Mouse (Mus musculus): ENCODE measurements around the gene Gm28053.

Gene Gm28053

GRCm38 (mm10) chr6:48692962-48693361 is 25.4 kb upstream of the Gm28053 start:
- no peak for DNase-seq (ENCODE audit: low spot score)

DNA sequence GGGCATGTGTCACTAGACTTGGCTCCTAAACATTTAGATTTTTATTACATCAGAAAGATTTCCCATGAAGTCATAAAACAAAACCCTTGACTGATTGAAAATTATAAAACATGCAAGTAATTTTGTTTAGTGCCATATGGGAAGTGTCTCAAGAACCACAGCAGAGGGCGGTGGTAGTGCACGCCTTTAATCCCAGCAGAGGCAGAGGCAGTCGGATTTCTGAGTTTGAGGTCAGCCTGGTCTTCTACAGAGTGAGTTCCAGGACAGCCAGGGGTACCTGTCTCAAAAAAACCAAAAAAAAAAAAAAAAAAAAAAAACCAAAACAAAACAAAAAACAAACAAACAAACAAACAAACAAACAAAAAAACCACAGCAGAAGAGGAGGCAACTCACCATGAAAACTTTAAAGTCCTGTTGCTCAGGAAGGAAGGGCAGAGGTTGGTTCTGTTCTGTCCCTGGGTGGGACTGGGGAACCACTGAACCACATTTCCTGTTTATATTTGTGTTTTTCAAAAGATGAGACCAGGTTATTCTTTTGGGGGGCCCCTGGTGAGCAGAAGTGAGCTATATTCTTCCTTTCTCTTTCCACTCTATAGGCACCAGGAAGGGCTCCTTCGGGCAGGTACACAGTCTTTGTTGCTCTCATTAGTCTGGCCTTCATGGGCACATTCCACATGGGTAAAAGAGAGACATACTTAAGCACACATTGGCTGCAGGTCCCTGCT is 21.4 kb upstream of the Gm28053 start:
- DNase-seq (ENCODE audit: low spot score) = peak; percentile 40

GRCm38 (mm10) chr6:48697555-48697930 is 20.9 kb upstream of the Gm28053 start:
- DNase-seq (ENCODE audit: low spot score) = no peak

DNA sequence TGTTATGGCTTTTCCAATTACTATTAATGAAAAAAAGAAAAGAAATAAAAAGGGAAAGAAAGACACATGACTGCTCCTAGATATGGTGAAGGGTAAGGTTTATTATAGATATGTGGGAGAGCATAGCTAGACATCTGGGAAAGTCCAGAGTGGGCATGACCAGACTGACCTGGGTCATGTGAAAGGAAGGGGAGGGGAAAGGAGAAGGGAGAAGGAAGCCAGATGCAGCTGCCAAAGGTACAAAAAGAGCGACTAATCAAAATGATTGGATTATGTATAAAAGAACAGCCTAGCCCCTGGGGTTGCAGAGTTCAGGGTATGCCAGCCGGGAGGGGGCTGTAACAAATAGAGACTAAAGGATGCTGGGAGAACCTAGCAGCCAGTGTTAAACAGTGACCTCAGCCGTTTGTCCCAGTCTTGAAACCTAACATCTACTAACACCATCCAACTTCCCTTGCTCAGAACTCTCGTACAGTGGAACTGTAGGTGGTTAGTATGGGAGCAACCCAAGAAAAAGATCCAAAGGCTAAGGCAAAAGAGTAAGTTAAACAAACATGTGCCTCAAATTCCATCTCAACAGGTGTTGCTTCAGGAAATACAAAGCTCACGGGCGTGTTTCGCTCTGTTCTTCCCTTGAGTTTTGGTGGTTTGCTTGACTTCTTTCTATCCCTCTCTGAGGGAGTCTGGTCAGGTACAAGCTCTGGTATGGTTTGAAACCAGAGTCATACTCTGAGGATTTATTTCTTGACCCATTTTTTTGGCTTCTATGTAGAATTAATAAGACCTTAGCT is 20.1 kb upstream of the Gm28053 start:
- DNase-seq (ENCODE audit: low spot score) = no peak

DNA sequence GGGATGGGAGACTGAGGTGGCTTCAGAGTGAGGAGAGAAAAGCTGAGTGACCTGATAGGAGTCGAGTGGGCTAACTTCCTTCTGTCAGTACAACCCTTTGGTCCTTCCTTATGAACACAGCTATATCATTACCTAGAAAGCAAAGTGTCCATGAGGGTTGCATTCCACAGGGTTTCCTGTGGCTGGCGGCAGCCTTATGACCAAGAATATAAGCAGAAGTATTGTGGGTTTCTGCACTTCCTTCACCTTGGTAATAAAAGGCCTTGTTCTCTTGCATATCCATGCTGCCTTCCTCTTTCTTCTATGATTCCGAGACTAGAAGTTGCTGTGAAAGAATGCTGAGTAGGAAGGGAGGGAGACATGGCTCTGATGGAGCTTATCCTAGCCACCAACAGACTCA is 19.5 kb upstream of the Gm28053 start:
- DNase-seq (ENCODE audit: low spot score) = no peak

- peak; percentile 50 for DNase-seq (ENCODE audit: low spot score)
These were observed 17.9 kb upstream of the Gm28053 start for GRCm38 (mm10) chr6:48700251-48701075.

GRCm38 (mm10) chr6:48702146-48702545 is 16.3 kb upstream of the Gm28053 start:
- peak; percentile 22 for DNase-seq (ENCODE audit: low spot score)

GRCm38 (mm10) chr6:48702601-48703000 is 15.8 kb upstream of the Gm28053 start:
- DNase-seq (ENCODE audit: low spot score) = no peak

GRCm38 (mm10) chr6:48704146-48704545 is 14.3 kb upstream of the Gm28053 start:
- DNase-seq (ENCODE audit: low spot score) = no peak

GRCm38 (mm10) chr6:48706130-48706529 is 12.3 kb upstream of the Gm28053 start:
- DNase-seq (ENCODE audit: low spot score) = peak; percentile 63

- DNase-seq (ENCODE audit: low spot score) = no peak
These were observed 1.9 kb downstream of the Gm28053 start for GRCm38 (mm10) chr6:48720326-48720725.

- DNase-seq (ENCODE audit: low spot score) = peak; percentile 52
These were observed 5.1 kb downstream of the Gm28053 start for GRCm38 (mm10) chr6:48723468-48723867.

GRCm38 (mm10) chr6:48725476-48725875 is 7.1 kb downstream of the Gm28053 start:
- peak; percentile 88 for DNase-seq (ENCODE audit: low spot score)

DNA sequence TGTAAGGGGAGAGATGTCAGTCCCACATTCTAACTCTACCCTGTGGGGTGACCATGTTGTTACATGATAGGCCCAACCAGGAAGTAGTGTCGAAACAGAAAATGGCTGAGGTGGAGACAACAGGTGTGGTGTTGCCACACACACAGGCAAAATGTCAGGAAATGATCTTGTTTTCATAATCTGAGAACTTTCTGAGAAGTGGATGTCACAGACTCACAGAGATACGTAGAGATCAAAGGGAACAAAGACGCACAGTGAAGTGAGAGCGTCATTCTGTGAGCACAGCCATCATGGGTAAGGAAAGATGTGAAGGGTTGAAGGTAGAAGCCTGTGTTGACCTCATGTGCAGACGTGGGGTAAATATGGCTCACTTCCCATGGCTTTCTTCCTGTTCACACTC is 9.4 kb downstream of the Gm28053 start:
- DNase-seq (ENCODE audit: low spot score) = peak; percentile 91

GRCm38 (mm10) chr6:48732864-48733304 is 14.5 kb downstream of the Gm28053 start:
- peak; percentile 95 for DNase-seq (ENCODE audit: low spot score)

GRCm38 (mm10) chr6:48733660-48734059 is 15.3 kb downstream of the Gm28053 start:
- DNase-seq (ENCODE audit: low spot score) = no peak

GRCm38 (mm10) chr6:48737053-48737452 is 18.6 kb downstream of the Gm28053 start:
- DNase-seq (ENCODE audit: low spot score) = peak; percentile 68

GRCm38 (mm10) chr6:48737688-48738087 is 19.3 kb downstream of the Gm28053 start:
- DNase-seq (ENCODE audit: low spot score) = no peak

- peak; percentile 84 for DNase-seq (ENCODE audit: low spot score)
These were observed 20.8 kb downstream of the Gm28053 start, which contains the start of gene Gimap1 for GRCm38 (mm10) chr6:48738961-48739779. Gimap1 (plus strand) TSS chr6:48739054.

DNA sequence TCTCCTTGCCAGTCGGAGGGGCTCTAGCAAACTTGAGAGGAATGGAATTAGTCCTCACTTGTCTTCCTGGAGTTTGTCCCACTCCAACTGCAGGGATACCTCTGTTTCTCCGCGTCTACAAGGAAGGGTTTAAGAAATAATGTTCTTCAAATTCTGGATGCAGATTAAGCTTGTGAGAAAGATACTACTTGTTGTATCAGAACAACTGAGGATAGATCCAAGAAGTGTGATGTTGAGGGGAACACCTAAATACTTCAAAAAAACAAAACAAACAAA is 21.3 kb downstream of the Gm28053 start:
- DNase-seq (ENCODE audit: low spot score) = no peak

GRCm38 (mm10) chr6:48740501-48741169 is 22.2 kb downstream of the Gm28053 start:
- DNase-seq (ENCODE audit: low spot score) = no peak

All from T-cell, adult 2 months (primary cell).